Mouse (Mus musculus) G1E (cell line): ENCODE data around the gene Ugt1a10.
A peak's percentile ranks its signal among the peaks of the same experiment; 100 is the strongest.
"Not testable (repeated sequence)": the region's sequence is repeated elsewhere in the genome, so short reads cannot be mapped to it uniquely, and the experiment has no call there.

Experiments
- CTCF ChIP-seq: IDR thresholded peaks from 2 replicates; pipeline ENCODE4 v1.5.1; 2012; ENCODE audit warnings: low read depth, low read length, inconsistent platforms, mixed read lengths
- GATA1 ChIP-seq: IDR thresholded peaks from 2 replicates; pipeline ENCODE4 v1.6.1; 2012; ENCODE audit warnings: borderline replicate concordance, low read length, inconsistent platforms, mixed read lengths
- POLR2AphosphoS5 ChIP-seq: IDR thresholded peaks from 2 replicates; pipeline ENCODE4 v1.6.1; 2012; ENCODE audit warnings: low read depth, low read length, inconsistent platforms; ENCODE audit not compliant: insufficient replicate concordance
- TAL1 ChIP-seq: conservative IDR thresholded peaks from 2 replicates; pipeline ENCODE4 v1.6.1; 2012; ENCODE audit warnings: low read depth, low read length, inconsistent platforms, mixed read lengths

DNA sequence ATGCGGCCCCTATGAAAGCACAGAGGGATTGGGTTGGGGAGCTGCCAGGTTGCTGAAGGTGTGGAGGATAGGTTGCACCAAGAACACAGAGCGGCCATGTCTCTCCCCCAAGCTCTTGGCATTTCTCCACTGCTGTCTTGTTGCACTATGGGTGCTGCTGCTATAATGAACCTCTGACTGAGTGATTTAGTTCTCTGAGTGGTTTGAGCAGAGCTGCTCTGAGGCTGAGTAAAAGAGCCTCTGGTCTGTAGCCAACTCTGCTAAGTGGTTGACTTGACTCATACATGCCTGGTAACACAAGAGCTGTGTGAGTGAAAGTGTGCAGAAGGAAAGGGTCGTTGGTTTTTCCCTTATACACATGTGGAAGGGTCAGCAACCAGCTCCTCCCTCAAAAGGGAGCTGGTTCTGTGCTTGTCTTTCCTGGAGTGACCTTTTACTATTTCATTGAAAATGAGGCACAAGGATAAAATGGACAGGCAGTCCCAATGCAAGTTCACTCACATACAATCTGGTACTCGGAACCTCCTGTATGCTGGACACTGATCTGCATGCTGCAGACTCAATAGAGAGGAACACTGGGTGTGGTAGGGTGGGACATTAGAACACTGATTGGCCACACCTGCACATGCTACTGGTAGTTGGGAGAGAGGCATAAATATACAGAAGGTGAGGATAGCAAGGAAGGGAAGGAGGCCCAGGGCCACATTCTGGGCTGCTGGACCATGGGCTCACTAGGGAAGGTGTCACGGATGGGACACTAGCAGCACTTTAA, 48.7 kb downstream of the Ugt1a10 start:
- not testable (repeated sequence) for TF ChIP-seq CTCF, GATA1, POLR2AphosphoS5
- peak; percentile 17; the same call in 1 of the 2 replicates for TF ChIP-seq TAL1
